Mouse (Mus musculus) adrenal gland, postnatal 36 days (tissue): ENCODE measurements around the gene Rbm24. TPM values are rescaled to one million over a fixed set of nuclear protein-coding genes. Genes with fewer than 3 reads are reported as not detected.

Experiments used
- DNase-seq, 2 experiments: peaks; one replicate each; pipeline ENCODE4 v3.0.0; 2021; ENCODE audit warnings: mixed read lengths in 1 of 2
- total RNA-seq, 2 experiments: library from RNA; stranded (reverse); gene quantifications; 2 replicates each; pipeline ENCODE4 v1.2.3; 2021

Gene Rbm24
- total RNA-seq, 2 experiments from 2014 or later, result 11.6 to 13.1 TPM

DNA sequence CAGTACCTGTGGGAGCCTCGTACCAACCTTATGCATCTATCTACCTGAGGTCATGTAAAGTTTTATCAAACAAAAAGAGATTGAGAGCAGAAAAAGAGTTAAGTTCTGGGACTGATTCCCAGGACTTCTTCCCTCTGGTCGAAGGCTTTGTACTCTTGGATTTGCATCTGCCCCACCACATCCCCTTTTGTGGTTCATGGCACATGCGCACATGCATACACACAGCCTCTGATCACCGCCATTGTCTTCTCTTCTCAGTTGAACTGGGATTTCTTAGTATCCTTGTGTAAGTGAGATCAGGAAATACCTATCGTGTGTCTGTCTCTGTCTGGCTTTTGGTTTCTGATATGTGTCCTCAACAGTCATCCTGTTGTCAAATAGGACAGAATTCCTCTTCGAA, 20.7 kb downstream of the Rbm24 start:
- DNase-seq, result no peak

DNA sequence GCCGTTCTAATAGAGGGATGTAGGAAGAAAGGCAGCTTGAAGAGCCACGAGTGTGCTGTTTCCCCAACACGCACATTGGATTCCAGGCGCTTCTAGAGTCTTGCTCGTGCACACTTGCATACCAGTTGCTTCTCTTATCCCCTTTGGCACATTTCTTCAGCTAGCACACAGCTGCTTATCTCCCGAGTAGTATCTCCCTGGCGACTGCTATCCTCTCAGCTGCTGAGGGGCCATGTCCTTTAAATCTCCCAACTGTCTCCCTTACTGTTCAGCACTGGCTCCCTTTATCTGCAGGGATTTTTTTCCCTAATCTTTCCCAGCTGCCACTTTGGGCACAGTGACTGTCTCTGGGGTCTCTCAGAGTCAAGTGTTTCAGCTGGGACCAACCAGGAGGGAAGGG, 25.8 kb downstream of the Rbm24 start:
- DNase-seq, result no peak

DNA sequence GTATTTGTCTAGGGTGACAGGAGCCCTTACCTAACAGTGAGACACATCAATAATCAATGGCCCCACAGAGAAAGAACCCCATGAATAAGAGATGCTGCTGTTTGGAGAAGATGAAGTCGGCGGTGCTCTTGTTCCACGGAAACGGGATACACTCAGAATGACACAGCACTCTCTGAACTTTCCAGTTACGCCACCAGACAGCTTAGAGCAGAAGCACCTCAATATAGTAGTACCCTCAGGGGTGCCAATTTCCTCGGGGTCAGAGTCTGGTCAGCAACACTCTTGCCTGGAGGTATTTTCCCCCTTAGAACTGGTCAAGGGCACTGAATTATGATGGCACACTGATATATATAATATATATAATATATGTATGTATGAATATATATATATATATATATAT, 27.8 kb downstream of the Rbm24 start:
- DNase-seq, result no peak

DNA sequence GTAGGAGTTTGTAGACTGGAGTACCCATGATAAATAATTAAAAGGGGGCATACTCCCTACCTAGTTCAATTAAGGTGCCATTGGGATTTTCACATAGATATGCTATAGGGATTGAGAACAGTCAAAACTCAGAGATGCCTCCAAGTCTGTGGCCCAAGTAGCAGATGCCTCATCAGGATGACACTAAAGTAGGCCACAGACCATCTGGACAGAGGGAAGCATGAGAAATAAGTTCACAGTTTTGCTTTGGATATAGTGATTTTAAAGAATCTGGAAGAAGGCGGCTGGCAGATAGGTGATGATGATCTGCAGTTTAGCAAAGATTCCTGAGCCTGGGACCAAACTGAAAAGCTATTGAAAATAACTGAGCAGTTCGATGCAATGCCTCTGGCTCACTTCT, 30.0 kb downstream of the Rbm24 start:
- no peak for DNase-seq

DNA sequence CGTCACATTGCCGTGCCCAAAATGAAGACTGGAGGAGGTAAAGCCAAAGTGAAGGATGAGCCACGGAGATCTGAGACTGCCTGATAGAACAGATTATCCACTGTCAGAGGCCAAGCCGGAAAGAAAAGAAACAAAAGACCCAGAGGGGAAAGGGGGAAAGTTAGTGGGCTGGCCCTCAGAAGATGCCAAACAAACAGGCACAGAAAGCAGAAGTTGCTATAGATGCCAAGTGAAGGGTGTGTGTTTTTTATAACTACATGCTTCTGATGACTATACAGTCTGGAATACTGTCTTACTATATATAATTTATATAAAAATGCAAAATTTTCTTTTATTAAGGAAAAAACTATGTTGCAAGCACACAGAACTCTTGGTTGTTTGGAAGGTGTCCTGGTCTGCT, 31.7 kb downstream of the Rbm24 start:
- DNase-seq, result no peak

DNA sequence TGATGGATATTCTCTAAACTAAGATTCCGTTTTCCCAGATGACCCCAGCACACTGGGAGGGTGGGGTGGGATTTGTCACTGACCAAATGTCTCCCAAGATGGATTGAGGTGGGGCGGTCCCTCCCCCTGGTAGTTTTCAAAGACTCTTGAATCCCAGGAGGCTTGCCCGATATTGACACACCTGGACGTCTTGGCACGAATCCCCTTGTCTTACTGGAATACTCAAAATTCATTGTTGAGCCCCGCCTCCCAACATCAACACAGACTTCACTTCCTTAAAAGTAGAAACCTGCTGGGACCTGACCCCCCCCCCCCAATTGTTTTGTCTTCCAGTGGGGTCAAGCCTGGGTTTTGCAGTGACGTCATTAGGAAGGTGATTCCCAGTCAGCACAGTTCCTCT, 32.4 kb downstream of the Rbm24 start:
- no peak for DNase-seq

DNA sequence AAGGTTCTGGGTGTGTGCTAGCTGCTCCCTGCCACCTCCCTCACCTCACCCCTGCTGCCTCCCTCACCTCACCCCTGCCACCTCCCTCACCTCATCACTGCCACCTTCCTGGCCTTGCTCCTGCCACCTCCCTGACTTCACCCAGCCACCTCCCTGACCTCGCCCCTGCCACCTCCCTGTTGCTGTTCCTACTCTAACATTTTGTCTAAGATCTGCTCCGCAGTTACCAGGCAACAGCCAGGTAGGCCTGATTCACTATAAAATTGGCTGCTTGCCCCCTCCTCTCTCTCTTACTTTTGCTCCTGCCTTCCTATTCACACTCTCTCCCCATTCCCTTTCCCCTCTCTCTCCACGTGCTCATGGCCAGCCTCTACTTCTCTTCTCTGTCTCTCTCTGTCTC, 33.3 kb downstream of the Rbm24 start:
- DNase-seq, result no peak

DNA sequence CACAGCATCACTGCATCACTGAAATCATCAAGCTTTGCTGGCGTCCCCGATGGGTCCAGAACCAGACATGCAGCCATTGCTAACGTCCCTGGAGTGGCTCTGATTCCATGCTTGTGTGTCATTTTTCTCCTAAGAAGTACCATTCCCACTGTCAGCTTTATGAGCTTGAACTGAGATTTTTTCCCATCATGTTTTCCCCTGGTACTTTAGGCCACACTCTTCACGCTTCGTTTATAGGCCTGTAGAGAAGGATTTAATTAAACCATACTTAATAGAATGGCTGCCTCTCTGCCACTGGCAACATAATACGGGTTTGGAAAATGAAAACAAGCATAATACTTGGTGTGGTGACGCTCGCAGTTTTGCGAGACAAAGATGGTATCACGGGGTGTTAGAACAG, 41.3 kb downstream of the Rbm24 start:
- no peak for DNase-seq

DNA sequence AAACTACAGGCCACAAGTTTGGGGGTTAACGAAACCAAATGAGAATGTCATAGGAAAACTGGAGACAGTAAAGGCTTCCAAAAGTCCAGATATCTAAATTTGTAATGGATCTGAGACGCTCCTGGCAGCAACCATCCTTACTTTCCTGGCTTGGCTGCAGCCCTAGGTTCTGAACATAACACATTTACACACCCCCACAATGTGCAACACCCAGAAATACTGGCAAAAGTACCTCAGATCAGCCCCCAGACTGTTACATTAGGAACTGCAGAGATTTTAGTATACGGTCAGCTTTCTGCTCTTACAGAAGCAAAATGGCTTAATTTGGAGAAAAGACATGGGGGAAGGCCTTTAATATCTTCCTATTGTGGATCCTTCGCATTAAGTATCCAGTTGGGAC, 44.0 kb downstream of the Rbm24 start:
- DNase-seq, result no peak

DNA sequence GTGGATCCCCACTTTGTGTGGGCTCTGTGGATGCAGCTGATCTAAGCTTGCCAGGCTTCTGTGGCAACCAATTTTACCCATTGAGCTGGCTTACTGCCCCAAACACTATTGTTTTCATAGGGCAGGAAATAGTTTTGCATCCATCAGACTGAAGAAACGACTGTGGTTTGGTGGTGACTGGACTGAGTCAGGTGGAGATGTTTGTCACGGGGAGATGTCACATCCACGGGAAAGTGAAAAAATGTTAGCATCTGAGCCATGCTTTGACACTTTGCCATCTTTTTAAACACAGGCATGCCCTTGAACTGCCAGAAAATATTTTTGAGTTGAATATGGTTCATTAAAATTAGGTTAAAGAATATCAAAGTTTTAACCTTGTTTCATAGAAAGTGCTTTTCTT, 45.5 kb downstream of the Rbm24 start:
- DNase-seq, result no peak

DNA sequence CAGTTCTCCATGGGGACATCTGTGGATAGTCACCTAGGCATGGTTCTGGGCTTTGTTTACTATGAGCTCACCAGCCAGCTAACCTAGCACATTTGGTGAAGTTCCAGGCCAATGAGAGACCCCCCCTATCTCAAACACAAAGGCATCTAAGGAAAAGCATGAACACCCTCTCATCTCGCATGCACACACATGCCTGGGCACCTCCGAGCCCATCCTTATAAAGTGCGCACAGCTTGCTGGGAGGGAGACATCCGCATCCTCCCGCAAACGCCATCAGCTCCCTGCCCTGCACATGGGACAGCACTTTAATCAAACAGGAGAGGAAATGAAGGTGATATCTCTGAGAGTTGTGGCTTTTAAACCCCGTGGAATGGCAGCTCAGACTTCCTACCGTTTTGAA, 50.0 kb downstream of the Rbm24 start:
- DNase-seq, result no peak

DNA sequence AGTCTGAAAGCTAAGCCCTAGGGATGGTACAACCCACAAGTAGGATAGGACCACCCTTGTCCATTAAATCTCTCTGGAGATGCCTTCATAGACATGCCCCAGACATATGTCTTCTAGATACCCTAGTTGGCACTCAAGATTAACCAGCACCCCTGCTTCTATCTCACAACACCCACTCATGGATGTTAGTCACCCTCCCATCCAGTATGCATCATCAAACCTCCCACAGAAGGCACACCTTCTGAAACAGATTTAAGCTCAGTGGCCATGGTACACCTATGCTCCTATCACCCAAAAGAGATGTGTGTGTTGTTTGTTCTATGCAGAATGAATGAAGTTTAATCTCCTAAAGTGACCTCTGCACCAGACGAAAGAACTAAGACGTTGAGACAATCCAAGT, 51.3 kb downstream of the Rbm24 start:
- DNase-seq, result no peak

Other genes starting within 250 kb of the Rbm24 start
- gene Stmnd1, start 144.7 kb upstream of the Rbm24 start, total RNA-seq, result not detected
- gene Cap2, start 83.4 kb downstream of the Rbm24 start, total RNA-seq, result 1 to 10 TPM; 3.4 to 4.5 TPM